Mouse (Mus musculus): Measurements from ENCODE around the gene Phf19.

- TF ChIP-seq CTCF (IDR thresholded peaks at IDR 0.05; ENCODE audit: low read depth, low read length) (no peak), POLR2A (IDR thresholded peaks at IDR 0.05; ENCODE audit: borderline replicate concordance, low read depth, low read length) (no peak)
Measured at GRCm38 (mm10) chr2:34960466-34960865, 46.6 kb upstream of the Phf19 start.

Measured in bone marrow macrophage, adult 2 months (primary cell).